Mouse (Mus musculus) bone marrow, adult 2 months (tissue): ENCODE measurements around the gene Ick. TPM values are rescaled to one million over a fixed set of nuclear protein-coding genes. Genes with fewer than 3 reads are reported as not detected.

Experiments
- H3K27ac ChIP-seq: fragments of 200-500 bp; 2 replicates; pipeline ENCODE4 v1.5.1; 2012; ENCODE audit warnings: low read depth, mild to moderate bottlenecking, control low read depth, inconsistent platforms, low read length; ENCODE audit not compliant: control insufficient read depth, poor library complexity, insufficient read depth
- H3K4me1 ChIP-seq: fragments of 200-500 bp; 2 replicates; pipeline ENCODE4 v1.6.1; 2011; ENCODE audit warnings: low read length; ENCODE audit not compliant: control insufficient read depth, insufficient read depth
- H3K4me3 ChIP-seq: fragments of 200-500 bp; replicated peaks from 2 replicates; pipeline ENCODE3; 2011; ENCODE audit warnings: mild to moderate bottlenecking, low read depth, low read length, control low read depth; ENCODE audit not compliant: control insufficient read depth
- CTCF ChIP-seq: fragments of 200-500 bp; IDR thresholded peaks from 2 replicates; pipeline ENCODE4 v1.5.1; 2011; ENCODE audit warnings: low read length, control low read depth; ENCODE audit not compliant: control insufficient read depth, insufficient read depth
- POLR2A ChIP-seq: fragments of 200-500 bp; IDR thresholded peaks from 2 replicates; pipeline ENCODE4 v1.6.1; 2011; ENCODE audit warnings: low read depth, mild to moderate bottlenecking, control low read depth, low read length, borderline replicate concordance; ENCODE audit not compliant: control insufficient read depth
- WGBS: fragments of 180-500 bp; shearing (Covaris S2); methylation state at CpG from one replicate; pipeline ENCODE4 v1.1.7; 2018; 5-methylcytosine and 5-hydroxymethylcytosine counted together
- polyA plus RNA-seq: library from polyadenylated mRNA; stranded (reverse); fragments of >200 nt; gene quantifications from 2 replicates; pipeline ENCODE4 v1.2.4, GENCODE M21; 2011; ENCODE audit warnings: low replicate concordance; ENCODE audit not compliant: missing spikeins, insufficient read depth, insufficient read length

The Ick gene
- polyA plus RNA-seq, 1 experiment = 6.5 TPM

- no peak for TF ChIP-seq CTCF
- TF ChIP-seq POLR2A = no peak
- Histone ChIP-seq H3K4me1 (no peaks in the 10 kb centered on the region), H3K27ac (no peak overlapping the region), H3K4me3 (no peak overlapping the region)
- WGBS = 34% methylated on average over 9 of the region's 9 CpGs
Observed at GRCm38 (mm10) chr9:78193902-78194597, 85.1 kb downstream of the Ick start.

- 78% methylated on average over 11 of the region's 11 CpGs for WGBS
- Histone ChIP-seq H3K4me1 (no peaks in the 10 kb centered on the region), H3K27ac (no peak overlapping the region), H3K4me3 (no peak overlapping the region)
- TF ChIP-seq POLR2A = no peak
- TF ChIP-seq CTCF = no peak
Observed at GRCm38 (mm10) chr9:78195034-78195433, 86.0 kb downstream of the Ick start.

GRCm38 (mm10) chr9:78197801-78198200, 88.8 kb downstream of the Ick start:
- H3K4me3 ChIP-seq = no peak overlapping the region
- no peak for TF ChIP-seq POLR2A
- no peak for TF ChIP-seq CTCF
- 92% methylated on average over 9 of the region's 9 CpGs for WGBS
- H3K27ac ChIP-seq = no peak overlapping the region
- H3K4me1 ChIP-seq = no peaks in the 10 kb centered on the region

GRCm38 (mm10) chr9:78204194-78204593, 95.2 kb downstream of the Ick start:
- WGBS = 69% methylated on average over 6 of the region's 6 CpGs
- no peak for TF ChIP-seq POLR2A
- TF ChIP-seq CTCF = no peak

GRCm38 (mm10) chr9:78208956-78209355, 100.0 kb downstream of the Ick start:
- WGBS = 67% methylated on average over 4 of the region's 4 CpGs
- Histone ChIP-seq H3K27ac (no peak overlapping the region), H3K4me3 (no peak overlapping the region), H3K4me1 (no peaks in the 10 kb centered on the region)
- TF ChIP-seq CTCF = no peak
- no peak for TF ChIP-seq POLR2A

More at GRCm38 (mm10) chr9:78204194-78204593, 95.2 kb downstream of the Ick start:
- Histone ChIP-seq H3K4me3 (no peak overlapping the region), H3K4me1 (no peaks in the 10 kb centered on the region), H3K27ac (no peak overlapping the region)

GRCm38 (mm10) chr9:78210079-78210478, 101.1 kb downstream of the Ick start:
- TF ChIP-seq POLR2A (no peak), CTCF (no peak)
- Histone ChIP-seq H3K27ac (no peak overlapping the region), H3K4me1 (no peaks in the 10 kb centered on the region), H3K4me3 (no peak overlapping the region)
- 69% methylated on average over 3 of the region's 3 CpGs for WGBS

- H3K27ac ChIP-seq = no peak overlapping the region
- TF ChIP-seq POLR2A (no peak), CTCF (no peak)
- no peak overlapping the region for H3K4me3 ChIP-seq
- WGBS = 92% methylated on average over 2 of the region's 2 CpGs
- no peaks in the 10 kb centered on the region for H3K4me1 ChIP-seq
Observed at GRCm38 (mm10) chr9:78210821-78211220, 101.8 kb downstream of the Ick start.

GRCm38 (mm10) chr9:78211521-78211920, 102.5 kb downstream of the Ick start:
- Histone ChIP-seq H3K4me1 (no peaks in the 10 kb centered on the region), H3K27ac (no peak overlapping the region), H3K4me3 (no peak overlapping the region)
- TF ChIP-seq CTCF (no peak), POLR2A (no peak)
- WGBS = 89% methylated on average over 3 of the region's 3 CpGs

GRCm38 (mm10) chr9:78212341-78213049, 103.5 kb downstream of the Ick start:
- Histone ChIP-seq H3K27ac (no peak overlapping the region), H3K4me1 (no peaks in the 10 kb centered on the region), H3K4me3 (no peak overlapping the region)
- TF ChIP-seq CTCF = no peak
- WGBS = 51% methylated on average over 7 of the region's 7 CpGs
